Mouse (Mus musculus): Measurements from ENCODE around the gene Nxf1.
"Not testable (repeated sequence)": the region's sequence is repeated elsewhere in the genome, so short reads cannot be mapped to it uniquely, and the experiment has no call there.

DNA sequence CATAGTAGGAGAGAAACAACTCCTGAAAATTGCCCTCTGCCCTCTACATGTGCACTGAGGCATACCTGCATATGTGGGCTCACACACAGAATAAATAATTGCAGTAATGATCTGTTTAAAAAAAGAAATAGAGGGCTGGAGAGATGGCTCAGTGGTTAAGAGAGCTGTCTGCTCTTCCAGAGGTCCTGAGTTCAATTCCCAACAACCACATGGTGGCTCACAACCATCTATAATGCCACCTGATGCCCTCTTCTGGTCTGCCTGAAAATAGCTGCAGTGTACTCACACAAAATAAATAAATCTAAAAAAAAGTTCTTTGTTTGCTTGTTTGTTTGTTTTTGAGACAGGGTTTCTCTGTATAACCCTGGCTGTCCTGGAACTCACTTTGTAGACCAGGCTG, 37.8 kb upstream of the Nxf1 start:
- TF ChIP-seq POLR2A (IDR thresholded peaks at IDR 0.05; ENCODE audit: control insufficient read depth, low read depth, low read length); CTCF (IDR thresholded peaks at IDR 0.05; ENCODE audit: control insufficient read depth, insufficient read depth, insufficient replicate concordance, low read depth, low read length): not testable (repeated sequence)
